Mouse (Mus musculus): ENCODE data around the gene Gm4881.

DNA sequence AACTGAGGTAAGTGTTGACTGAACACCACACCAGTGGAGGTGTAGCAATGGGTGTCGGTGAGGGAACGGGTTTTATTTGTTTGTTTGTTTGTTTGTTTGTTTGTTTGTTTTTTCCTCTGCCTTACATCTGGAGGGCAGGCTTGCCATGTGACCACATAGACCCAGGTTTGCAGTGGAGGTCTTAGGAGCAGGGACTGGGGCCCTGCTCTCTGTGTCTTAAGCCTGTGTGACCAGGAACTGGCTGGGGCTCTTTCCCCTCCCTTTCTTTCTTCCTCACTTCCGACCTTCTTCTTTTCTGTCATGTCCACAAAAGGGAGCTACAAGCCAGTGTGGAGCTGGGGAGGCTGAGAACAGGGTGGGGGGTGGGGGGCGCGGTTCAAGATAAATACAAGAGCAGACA, 46.3 kb downstream of the Gm4881 start:
- TF ChIP-seq CTCF (IDR thresholded peaks at IDR 0.05; ENCODE audit: control insufficient read depth, insufficient read depth, insufficient replicate concordance, low read depth, low read length) (no peak), POLR2A (IDR thresholded peaks at IDR 0.05; ENCODE audit: control insufficient read depth, low read depth, low read length) (no peak)
